Comparison of ENCODE assay signal across 25 mouse cellular contexts in genomic region chr2:116639935-116640334, GRCm38 (mm10).
"Had no signal": no experiment of that assay in that cellular context is flagged by ENCODE, and none has a peak within 500 bp of the region (broad histone marks: within the 10 kb centered on the region; RNA-seq: fewer than 3 reads in every experiment).

No protein-coding gene starts in this region.

- H3K9me3 ChIP-seq: liver, embryonic 12.5 days; liver, embryonic 15.5 days; lung, embryonic 15.5 days; megakaryocyte, embryonic 14.5 days; midbrain, embryonic 15.5 days; neural tube, embryonic 12.5 days; neural tube, embryonic 15.5 days had no signal

- H3K27ac ChIP-seq: kidney, postnatal 0 days; layer of hippocampus, adult 2 months; left cerebral cortex, adult 2 months; liver, embryonic 12.5 days; liver, embryonic 15.5 days; lung, embryonic 15.5 days; midbrain, embryonic 15.5 days; neural tube, embryonic 12.5 days; neural tube, embryonic 15.5 days; stomach, postnatal 0 days had no signal

- H3K27me3 ChIP-seq: liver, embryonic 12.5 days; liver, embryonic 15.5 days; lung, embryonic 15.5 days; megakaryocyte, embryonic 14.5 days; midbrain, embryonic 15.5 days; neural tube, embryonic 12.5 days; neural tube, embryonic 15.5 days had no signal

- H3K9ac ChIP-seq: liver, embryonic 12.5 days; liver, embryonic 15.5 days; lung, embryonic 15.5 days; midbrain, embryonic 15.5 days; neural tube, embryonic 12.5 days; neural tube, embryonic 15.5 days had no signal

- H3K36me3 ChIP-seq: liver, embryonic 12.5 days; liver, embryonic 15.5 days; lung, embryonic 15.5 days; midbrain, embryonic 15.5 days; neural tube, embryonic 12.5 days; neural tube, embryonic 15.5 days had no signal

- DNase-seq: kidney, adult 2 months; kidney, postnatal 25 days; layer of hippocampus, adult 9-11 months; liver; lung, adult 18-20 months; lung, postnatal 10 days; lung, postnatal 36 days; right cerebral cortex, adult 18-20 months; right cerebral cortex, postnatal 14 days; right cerebral cortex, postnatal 4 days; thymus, adult 2 months; thymus, postnatal 14 days; thymus, postnatal 4 days had no signal

- H3K4me1 ChIP-seq: liver, embryonic 12.5 days; liver, embryonic 15.5 days; lung, embryonic 15.5 days; megakaryocyte, embryonic 14.5 days; midbrain, embryonic 15.5 days; neural tube, embryonic 12.5 days; neural tube, embryonic 15.5 days had no signal

- ATAC-seq: liver, embryonic 12.5 days; midbrain, embryonic 15.5 days had no signal

- H3K4me2 ChIP-seq: liver, embryonic 12.5 days; liver, embryonic 15.5 days; lung, embryonic 15.5 days; midbrain, embryonic 11.5 days; midbrain, embryonic 15.5 days; neural tube, embryonic 12.5 days; neural tube, embryonic 15.5 days had no signal

- H3K4me3 ChIP-seq: layer of hippocampus, adult 2 months; left cerebral cortex, adult 2 months; liver, embryonic 12.5 days; liver, embryonic 15.5 days; lung, embryonic 15.5 days; megakaryocyte, embryonic 14.5 days; midbrain, embryonic 15.5 days; neural tube, embryonic 12.5 days; neural tube, embryonic 15.5 days had no signal
